Mouse (Mus musculus) cerebellum, adult 9-10 months (tissue): ENCODE measurements around the gene Car5b.
A peak's percentile ranks its signal among the peaks of the same experiment; 100 is the strongest.

Experiments
- DNase-seq: peaks from one replicate; pipeline ENCODE4 v3.0.0; 2022

Car5b gene

GRCm38 (mm10) chrX:163957803-163958466 is 69.9 kb downstream of the Car5b start:
- DNase-seq: peak; percentile 14

GRCm38 (mm10) chrX:163957381-163957780 is 70.4 kb downstream of the Car5b start:
- no peak for DNase-seq

GRCm38 (mm10) chrX:163951618-163952017 is 76.2 kb downstream of the Car5b start:
- no peak for DNase-seq

GRCm38 (mm10) chrX:163944381-163944780 is 83.4 kb downstream of the Car5b start:
- no peak for DNase-seq

- no peak for DNase-seq
These were observed 89.2 kb downstream of the Car5b start for GRCm38 (mm10) chrX:163938587-163938986.

DNA sequence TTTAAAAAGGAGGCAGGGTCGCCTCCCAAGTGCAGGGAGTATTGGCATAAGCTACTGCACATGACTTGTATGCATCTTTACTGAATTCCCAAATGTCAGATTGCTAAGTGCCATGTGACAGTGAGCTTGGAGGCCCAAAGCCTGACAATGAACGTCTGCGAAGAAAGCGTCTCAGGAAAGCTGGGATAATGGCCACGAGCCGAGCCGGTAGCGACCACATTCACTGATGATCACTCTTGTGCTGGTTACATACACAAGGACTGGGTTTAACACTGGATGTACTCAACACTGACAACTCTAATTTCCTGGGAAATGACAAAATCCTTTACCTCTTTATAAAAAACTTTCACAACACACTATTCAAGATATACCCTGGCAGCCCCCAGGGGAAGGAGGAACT is 93.1 kb downstream of the Car5b start:
- no peak for DNase-seq

DNA sequence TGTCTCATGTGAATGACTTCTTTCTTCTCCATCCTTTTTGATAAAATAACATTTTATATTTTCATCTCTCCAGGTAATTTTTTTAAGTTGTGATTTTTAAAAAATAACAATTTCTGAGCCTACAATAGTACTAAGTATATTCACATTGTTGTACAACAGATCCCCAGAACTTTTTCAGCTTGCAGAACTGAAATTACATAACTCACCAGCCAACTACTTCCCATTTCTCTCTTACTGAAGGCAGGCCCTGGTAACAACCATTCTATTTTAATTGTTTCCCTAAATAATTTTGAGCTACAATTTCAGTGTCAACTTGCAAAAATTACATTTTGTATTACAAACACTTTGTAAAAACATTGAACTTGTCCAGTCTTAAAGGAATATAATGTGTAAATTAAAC is 98.2 kb downstream of the Car5b start:
- no peak for DNase-seq
